Mouse (Mus musculus) thymus, postnatal 10 days (tissue): ENCODE measurements around the gene U2af2.
A peak's percentile ranks its signal among the peaks of the same experiment; 100 is the strongest.

Source experiments
- DNase-seq, 2 experiments: peaks; one replicate each; pipeline ENCODE4 v3.0.0; 2021; ENCODE audit warnings: low spot score in 2 of 2

Gene U2af2

DNA sequence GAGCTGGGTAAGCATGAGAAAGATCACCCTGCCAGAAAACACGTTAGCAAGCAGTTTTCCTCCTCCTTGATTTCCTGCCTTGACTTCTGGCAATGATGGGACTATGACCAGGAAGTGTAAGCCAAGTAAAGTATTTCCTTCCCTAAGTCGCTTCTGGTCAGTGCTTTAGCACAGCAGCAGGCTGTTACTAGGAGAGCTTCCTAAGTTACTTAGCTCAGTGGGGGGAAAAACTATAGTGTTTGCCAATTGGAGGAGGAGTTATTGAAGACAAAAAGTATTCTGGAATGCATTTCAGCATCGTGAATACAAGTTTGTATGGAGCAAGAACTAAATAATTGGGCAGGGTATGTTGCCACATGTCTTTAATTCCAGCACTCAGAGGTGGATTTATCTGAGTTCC, 50.8 kb downstream of the U2af2 start:
- DNase-seq: no peak

DNA sequence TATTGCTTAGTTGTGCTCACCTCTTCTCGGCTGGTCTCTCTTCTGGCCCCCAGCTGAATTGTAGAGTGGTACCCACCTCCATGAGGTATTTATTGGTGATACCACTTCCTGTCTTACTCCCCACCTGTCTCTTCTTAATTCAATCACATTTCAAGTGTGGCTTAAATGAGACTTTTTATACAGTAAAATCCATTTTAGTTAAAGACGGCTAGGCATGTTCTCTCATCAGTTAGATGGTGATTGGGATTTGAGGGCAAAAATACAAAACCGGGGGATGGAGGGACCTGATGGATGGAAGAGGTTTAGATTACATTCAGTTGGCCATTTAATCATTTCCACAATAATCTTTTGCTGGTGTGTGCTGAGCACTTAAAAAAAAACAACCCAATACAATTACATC, 54.9 kb downstream of the U2af2 start, which contains the start of gene Rfpl4:
Gene Rfpl4, minus strand, starts transcription at position 101 of the 400 bp plus-strand sequence.
- DNase-seq: no peak

DNA sequence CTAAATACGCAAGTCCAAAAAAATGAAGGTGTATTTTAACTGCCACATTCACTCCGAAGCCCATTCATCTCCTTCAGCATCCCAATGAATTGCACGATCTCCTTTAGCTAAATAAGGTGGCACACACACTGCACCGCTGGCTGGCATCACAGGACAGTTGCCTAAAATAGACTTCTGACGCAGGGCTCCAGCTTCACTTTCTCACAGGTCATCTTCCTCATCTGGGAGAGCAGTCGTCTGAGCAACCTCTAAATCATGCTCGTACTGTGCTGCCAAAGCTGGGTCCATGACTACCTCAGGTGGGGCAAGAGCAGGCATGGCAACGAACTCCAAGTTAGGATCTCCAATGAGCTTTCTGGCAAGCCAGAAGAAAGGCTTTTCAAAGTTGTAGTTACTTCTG, 63.1 kb downstream of the U2af2 start:
- DNase-seq: no peak

DNA sequence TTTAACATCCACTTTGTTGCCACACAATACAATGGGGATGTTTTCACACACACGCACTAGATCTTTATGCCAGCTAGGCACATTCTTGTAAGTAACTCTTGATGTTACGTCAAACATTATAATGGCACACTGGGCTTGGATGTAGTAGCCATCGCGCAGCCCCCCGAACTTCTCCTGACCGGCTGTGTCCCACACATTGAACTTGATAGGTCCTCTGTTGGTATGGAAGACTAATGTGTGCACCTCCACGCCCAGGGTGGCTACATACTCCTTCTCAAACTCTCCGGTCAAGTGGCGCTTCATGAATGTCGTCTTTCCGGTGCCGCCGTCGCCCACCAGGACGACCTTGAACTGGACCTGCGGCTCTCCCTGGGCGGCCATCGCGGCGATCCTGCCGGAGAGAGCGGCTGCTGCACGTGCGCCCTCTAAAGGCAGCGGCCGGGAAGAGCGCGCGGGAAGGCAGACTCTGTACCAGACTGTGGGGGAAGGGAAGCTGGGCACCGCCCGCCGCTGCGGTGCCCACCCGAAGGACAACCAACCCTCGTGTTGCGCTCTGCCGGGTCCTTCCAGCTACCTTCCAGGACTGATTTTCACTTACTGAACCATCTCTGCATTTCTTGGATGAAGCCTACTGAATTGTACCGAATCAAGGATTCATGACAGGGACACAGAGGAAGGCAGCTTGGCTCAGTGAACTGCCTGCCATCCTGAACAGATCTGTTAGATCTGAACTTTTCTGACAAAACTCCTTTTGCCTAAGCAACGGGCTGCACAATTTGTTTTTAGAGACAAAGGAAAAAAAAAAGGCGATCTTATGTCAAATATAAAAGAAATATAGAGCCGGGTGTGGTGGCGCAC, 63.8 kb downstream of the U2af2 start, which contains the start of gene Rasl2-9:
Gene Rasl2-9, minus strand, starts transcription at position 402 of the 858 bp plus-strand sequence.
- peak; percentile 7 to 64 for DNase-seq
